Mouse (Mus musculus) testis, adult 2 months (tissue): ENCODE measurements at regions not wholly inside any gene's neighbourhood (a gene's known extent, or its start where the extent isn't known, plus 50 kb on each side); places are given as distances from the start of the nearest gene placed in this dataset.

Experiments used
- CTCF ChIP-seq: fragments of 200-500 bp; IDR thresholded peaks from 2 replicates; pipeline ENCODE4 v1.5.1; 2012; ENCODE audit warnings: low read depth, mild to moderate bottlenecking, inconsistent platforms, low read length, moderate library complexity; ENCODE audit not compliant: control insufficient read depth, insufficient read depth, insufficient replicate concordance
- POLR2A ChIP-seq: fragments of 200-500 bp; IDR thresholded peaks from 2 replicates; pipeline ENCODE4 v1.6.1; 2012; ENCODE audit warnings: low read depth, mild to moderate bottlenecking, inconsistent platforms, low read length, moderate library complexity; ENCODE audit not compliant: control insufficient read depth

DNA sequence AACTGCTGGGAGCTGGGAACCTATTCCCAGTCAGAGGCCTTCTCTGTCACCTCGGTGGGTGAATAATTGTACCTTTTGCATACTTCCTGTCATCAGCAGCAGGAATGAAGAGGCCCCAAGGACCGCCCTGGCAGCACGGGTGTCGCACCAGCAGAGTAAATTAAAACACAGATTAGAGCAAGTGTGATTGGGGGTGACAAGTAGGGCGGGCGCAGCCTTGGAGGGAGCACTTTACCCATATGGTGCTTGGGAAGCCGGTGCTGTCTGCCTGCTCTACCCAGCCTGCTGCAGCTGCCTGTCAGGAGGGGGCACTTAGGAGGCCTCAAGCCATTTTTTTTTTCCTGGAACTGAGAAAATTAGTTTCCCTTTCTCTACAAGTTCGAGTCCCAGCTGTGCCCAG, 264.6 kb upstream of the Irx3 start:
- TF ChIP-seq CTCF (no peak), POLR2A (no peak)
